In genomic region chr9:107674609-107675429, GRCm38 (mm10) we compare ENCODE assay signal across 13 mouse cellular contexts. TPM values are rescaled to one million over a fixed set of nuclear protein-coding genes. Genes with fewer than 3 reads are reported as not detected.
DNase-seq lines count a peak whose midpoint lies in the region; ATAC-seq and TF ChIP-seq lines count a peak whose summit lies in the region.
"Had no signal": no experiment of that assay in that cellular context is flagged by ENCODE, and none has a peak within 500 bp of the region (broad histone marks: within the 10 kb centered on the region; RNA-seq: fewer than 3 reads in every experiment).

No protein-coding gene starts in this region.

- peaks cover 4% of the 10 kb centered on the region for H3K4me1 ChIP-seq in heart, adult 2 months (ENCODE audit: control insufficient read depth, insufficient read depth, low read length)
- peaks cover 17% of the 10 kb centered on the region for H3K4me1 ChIP-seq in midbrain, embryonic 12.5 days
- peaks cover 42% of the 10 kb centered on the region for H3K4me1 ChIP-seq in midbrain, embryonic 10.5 days

- H3K36me3 ChIP-seq in heart, adult 2 months (ENCODE audit: control insufficient read depth, insufficient read depth, low read length), result no peaks in the 10 kb centered on the region
- no peaks in the 10 kb centered on the region for H3K36me3 ChIP-seq in midbrain, embryonic 12.5 days
- no peaks in the 10 kb centered on the region for H3K36me3 ChIP-seq in midbrain, embryonic 10.5 days
- H3K36me3 ChIP-seq: lung, embryonic 15.5 days had no signal

- no peaks in the 10 kb centered on the region for H3K9me3 ChIP-seq in midbrain, embryonic 12.5 days
- no peaks in the 10 kb centered on the region for H3K9me3 ChIP-seq in midbrain, embryonic 10.5 days (replicated peaks)
- H3K9me3 ChIP-seq: lung, embryonic 15.5 days had no signal

- H3K4me3 ChIP-seq in heart, adult 2 months, result no peak overlapping the region
- H3K4me3 ChIP-seq in midbrain, embryonic 12.5 days, result no peak overlapping the region
- no peak overlapping the region for H3K4me3 ChIP-seq in midbrain, embryonic 10.5 days

- ATAC-seq in midbrain, embryonic 12.5 days (ENCODE audit: low FRiP score, low read depth), result 0 out of 2 replicates have a peak, but pooled peaks have one; percentile 2

- H3K27me3 ChIP-seq in heart, adult 2 months (ENCODE audit: control insufficient read depth, insufficient read depth, low read length), result no peaks in the 10 kb centered on the region
- peaks cover 42% of the 10 kb centered on the region for H3K27me3 ChIP-seq in midbrain, embryonic 12.5 days
- peaks cover 50% of the 10 kb centered on the region for H3K27me3 ChIP-seq in midbrain, embryonic 10.5 days (ENCODE audit: low read depth, poor library complexity, severe bottlenecking)

- TF ChIP-seq POLR2A in heart, adult 2 months (IDR thresholded peaks at IDR 0.05; ENCODE audit: insufficient read depth, low read depth, low read length), result no peak

- no peak for TF ChIP-seq CTCF in heart, adult 2 months (IDR thresholded peaks at IDR 0.05)

- no peak overlapping the region for H3K27ac ChIP-seq in heart, adult 2 months
- H3K27ac ChIP-seq in midbrain, embryonic 12.5 days (replicated peaks), result no peak overlapping the region
- no peak overlapping the region for H3K27ac ChIP-seq in midbrain, embryonic 10.5 days (replicated peaks)
- H3K27ac ChIP-seq: hindbrain, postnatal 0 days; lung, embryonic 15.5 days had no signal

- DNase-seq in heart, adult 11 months, result peak; percentile 93
- DNase-seq in heart, adult 2 months, result no peak
- DNase-seq in midbrain, embryonic 10.5 days (ENCODE audit: low spot score), result no peak
- peak; percentile 65 for DNase-seq in kidney, postnatal 14 days
- DNase-seq in ovary, postnatal 36 days (ENCODE audit: low spot score), result no peak
- DNase-seq in adrenal gland, adult (ENCODE audit: inconsistent age in 2 of 2, low spot score in 1 of 2), result no peak
- no peak for DNase-seq in urinary bladder, adult 2 months (ENCODE audit: low spot score)
- DNase-seq: adrenal gland, adult 2 months; cerebellum, adult 9-10 months; right cerebral cortex, postnatal 4 days had no signal

- intact Hi-C loops in heart, adult 2 months (cut with DNase I), result no loop called here

- no peak overlapping the region for H3K9ac ChIP-seq in heart, adult 2 months (ENCODE audit: low read depth, low read length)
- H3K9ac ChIP-seq in midbrain, embryonic 12.5 days (replicated peaks), result no peak overlapping the region
- H3K9ac ChIP-seq: lung, embryonic 15.5 days had no signal

- no peaks in the 10 kb centered on the region for H3K79me2 ChIP-seq in heart, adult 2 months (replicated peaks; ENCODE audit: control insufficient read depth, insufficient read depth, low read length)

- 71% methylated on average over 9 of the region's 9 CpGs for WGBS in heart, adult 2 months
- WGBS in midbrain, embryonic 12.5 days, result 52% methylated on average over 9 of the region's 9 CpGs
- WGBS in midbrain, embryonic 10.5 days, result 51% methylated on average over 9 of the region's 9 CpGs

- no peak overlapping the region for H3K4me2 ChIP-seq in midbrain, embryonic 12.5 days (replicated peaks)

- TF ChIP-seq EP300 in heart, adult 2 months (IDR thresholded peaks at IDR 0.05; ENCODE audit: insufficient read depth, low read depth, low read length), result no peak

RNA-seq across cellular contexts. Expression of gene Gnat1, which starts 4.7 kb away (rescaled TPM):
- not detected for total RNA-seq in heart, adult 2 months (2021)
- polyA plus RNA-seq in heart, adult 2 months (2012; rRNA removed), result not detected in 2 replicates
- polyA plus RNA-seq in midbrain, embryonic 12.5 days (2016; fragmentation: Nextera tagmentation; extraction: Ambion mirVana), result 1.9 and 2.7 TPM in 2 replicates
- 3.2 and 3.6 TPM in 2 replicates for polyA plus RNA-seq in midbrain, embryonic 10.5 days (2016; fragmentation: Nextera tagmentation; extraction: Ambion mirVana)
- 0.06 TPM in 1 of 2 replicates, not detected in the other for polyA plus RNA-seq in urinary bladder, adult 2 months (2012; rRNA removed)

RNA-seq across cellular contexts. Expression of gene Slc38a3, which starts 5.5 kb away (rescaled TPM):
- total RNA-seq in heart, adult 2 months (2021), result 10 to 100 TPM; 71.5 to 88.3 TPM
- 162 and 314 TPM in 2 replicates for polyA plus RNA-seq in heart, adult 2 months (2012; rRNA removed)
- 13.9 and 14.8 TPM in 2 replicates for polyA plus RNA-seq in midbrain, embryonic 12.5 days (2016; fragmentation: Nextera tagmentation; extraction: Ambion mirVana)
- 9.3 and 11.6 TPM in 2 replicates for polyA plus RNA-seq in midbrain, embryonic 10.5 days (2016; fragmentation: Nextera tagmentation; extraction: Ambion mirVana)
- polyA plus RNA-seq in urinary bladder, adult 2 months (2012; rRNA removed), result 0.44 and 0.45 TPM in 2 replicates

RNA-seq across cellular contexts. Expression of gene Sema3f, which starts 35.5 kb away (rescaled TPM):
- total RNA-seq in heart, adult 2 months (2021), result 10 to 100 TPM; 13.4 to 16.8 TPM
- 29.1 and 31.8 TPM in 2 replicates for polyA plus RNA-seq in heart, adult 2 months (2012; rRNA removed)
- polyA plus RNA-seq in midbrain, embryonic 12.5 days (2016; fragmentation: Nextera tagmentation; extraction: Ambion mirVana), result 30.6 and 33.7 TPM in 2 replicates
- 14.9 and 17.2 TPM in 2 replicates for polyA plus RNA-seq in midbrain, embryonic 10.5 days (2016; fragmentation: Nextera tagmentation; extraction: Ambion mirVana)
- 110 and 111 TPM in 2 replicates for polyA plus RNA-seq in urinary bladder, adult 2 months (2012; rRNA removed)

RNA-seq across cellular contexts. Expression of gene Gnai2, which starts 39.7 kb away (rescaled TPM):
- 100 to 1,000 TPM; 243 to 250 TPM for total RNA-seq in heart, adult 2 months (2021)
- polyA plus RNA-seq in heart, adult 2 months (2012; rRNA removed), result 311 and 386 TPM in 2 replicates
- polyA plus RNA-seq in midbrain, embryonic 12.5 days (2016; fragmentation: Nextera tagmentation; extraction: Ambion mirVana), result 635 and 641 TPM in 2 replicates
- 629 and 656 TPM in 2 replicates for polyA plus RNA-seq in midbrain, embryonic 10.5 days (2016; fragmentation: Nextera tagmentation; extraction: Ambion mirVana)
- polyA plus RNA-seq in urinary bladder, adult 2 months (2012; rRNA removed), result 449 and 465 TPM in 2 replicates

Comparison
In these comparisons a context has a peak if more than half of its experiments do, and no peak if none do; other contexts are left out.
1. DNase-seq: peak in heart, adult 11 months (single experiment) and kidney, postnatal 14 days (single experiment); none in heart, adult 2 months (0 of 2), midbrain, embryonic 10.5 days (single experiment), ovary, postnatal 36 days (single experiment), adrenal gland, adult (0 of 2) and urinary bladder, adult 2 months (single experiment).
2. RNA of gene Slc38a3, which starts 5.5 kb away (polyA plus RNA-seq): 162 to 314 TPM in heart, adult 2 months; 13.9 to 14.8 TPM in midbrain, embryonic 12.5 days, 9.3 to 11.6 TPM in midbrain, embryonic 10.5 days and 0.44 to 0.45 TPM in urinary bladder, adult 2 months; every median in the first group is over 10 times any median in the second.